Mouse (Mus musculus) limb, embryonic 13.5 days (tissue): ENCODE results near the gene Fam71f1. TPM values are rescaled to one million over a fixed set of nuclear protein-coding genes. Genes with fewer than 3 reads are reported as not detected.
A peak's percentile ranks its signal among the peaks of the same experiment; 100 is the strongest.

Experiments
- ATAC-seq: fragments of 200-750 bp; cut with Nextera tagmentation; 2 replicates; pipeline ENCODE4 v1.8.0; 2017; ENCODE audit warnings: low read depth, moderate number of reproducible peaks, moderate TSS enrichment; ENCODE audit not compliant: low FRiP score
- H3K27ac ChIP-seq: fragments of 300-500 bp; sonication (generic); 2 replicates; pipeline ENCODE4 v1.5.1; 2015; ENCODE audit warnings: inconsistent platforms, mild to moderate bottlenecking, moderate library complexity
- H3K27me3 ChIP-seq: fragments of 300-500 bp; sonication (generic); 2 replicates; pipeline ENCODE4 v1.6.1; 2015; ENCODE audit warnings: mild to moderate bottlenecking, inconsistent platforms
- H3K36me3 ChIP-seq: fragments of 300-500 bp; sonication (generic); 2 replicates; pipeline ENCODE4 v1.6.1; 2015; ENCODE audit warnings: inconsistent platforms, mild to moderate bottlenecking, moderate library complexity
- H3K4me1 ChIP-seq: fragments of 300-500 bp; sonication (generic); 2 replicates; pipeline ENCODE4 v1.6.1; 2015; ENCODE audit warnings: inconsistent platforms
- H3K4me2 ChIP-seq: fragments of 300-500 bp; sonication (generic); replicated peaks from 2 replicates; pipeline ENCODE4 v1.6.1; 2015; ENCODE audit warnings: inconsistent platforms, mild to moderate bottlenecking, moderate library complexity
- H3K4me3 ChIP-seq: fragments of 300-500 bp; sonication (generic); 2 replicates; pipeline ENCODE4 v1.5.1; 2015; ENCODE audit warnings: moderate library complexity, mild to moderate bottlenecking, inconsistent platforms
- H3K9ac ChIP-seq: fragments of 300-500 bp; sonication (generic); 2 replicates; pipeline ENCODE4 v1.6.1; 2015; ENCODE audit warnings: mild to moderate bottlenecking, inconsistent platforms
- H3K9me3 ChIP-seq: fragments of 300-500 bp; sonication (generic); 2 replicates; pipeline ENCODE4 v1.6.1; 2016; ENCODE audit warnings: inconsistent platforms
- WGBS: fragments of 180-500 bp; shearing (Covaris S2); methylation state at CpG from one replicate; pipeline ENCODE4 v1.1.7; 2015; 5-methylcytosine and 5-hydroxymethylcytosine counted together
- polyA plus RNA-seq: library from polyadenylated mRNA; unstranded; fragments of >200 nt; fragmentation: Nextera tagmentation; extraction: Ambion mirVana; gene quantifications from 2 replicates; pipeline ENCODE4 v1.2.1, GENCODE M21; 2015

Fam71f1 gene
- polyA plus RNA-seq: 0.14 and 0.20 TPM in 2 replicates

GRCm38 (mm10) chr6:29318879-29319278 is at the start of gene Fam71f1:
Gene Fam71f1 (plus strand): TSS chr6:29319140.
- H3K4me2 ChIP-seq: no peak within 1 kb of the TSS
- no peaks in the 10 kb centered on the region; the same call in 1 of the 2 replicates for H3K27me3 ChIP-seq
- no peaks in the 10 kb centered on the region for H3K4me1 ChIP-seq
- H3K9me3 ChIP-seq: no peaks in the 10 kb centered on the region
- H3K27ac ChIP-seq: no peak within 1 kb of the TSS
- 75% methylated on average over 5 of the region's 5 CpGs for WGBS
- ATAC-seq: no peak
- no peak within 1 kb of the TSS for H3K9ac ChIP-seq
- no peak within 1 kb of the TSS for H3K4me3 ChIP-seq
- H3K36me3 ChIP-seq: no peaks in the 10 kb centered on the region

GRCm38 (mm10) chr6:29270961-29271360 is 48.0 kb upstream of the Fam71f1 start:
- Histone ChIP-seq H3K27ac (no peak overlapping the region), H3K4me2 (no peak overlapping the region), H3K36me3 (peaks cover 19% of the 10 kb centered on the region), H3K4me1 (peaks cover 13% of the 10 kb centered on the region), H3K4me3 (no peak overlapping the region), H3K9ac (no peak overlapping the region), H3K9me3 (no peaks in the 10 kb centered on the region), H3K27me3 (no peaks in the 10 kb centered on the region)
- no peak for ATAC-seq
- WGBS: 10% methylated on average over 8 of the region's 8 CpGs

- peak within 1 kb of the TSS; percentile 59 for H3K4me3 ChIP-seq
- no peaks in the 10 kb centered on the region for H3K9me3 ChIP-seq
- H3K4me1 ChIP-seq: peaks cover 13% of the 10 kb centered on the region
- peak; percentile 98 for ATAC-seq
- WGBS: under 1% methylated on average over 46 of the region's 46 CpGs
- H3K27me3 ChIP-seq: no peaks in the 10 kb centered on the region
- peak within 1 kb of the TSS; percentile 73 for H3K4me2 ChIP-seq
- peak within 1 kb of the TSS; percentile 56; the same call in 1 of the 2 replicates for H3K27ac ChIP-seq
- H3K9ac ChIP-seq: peak within 1 kb of the TSS; percentile 79
- peaks cover 20% of the 10 kb centered on the region for H3K36me3 ChIP-seq
Observed at GRCm38 (mm10) chr6:29272312-29273072, 46.4 kb upstream of the Fam71f1 start, which contains the start of gene Hilpda. Gene Hilpda (plus strand): TSS chr6:29272488.

- Histone ChIP-seq H3K4me3 (no peak overlapping the region), H3K4me2 (no peak overlapping the region), H3K27ac (no peak overlapping the region), H3K36me3 (peaks cover 20% of the 10 kb centered on the region), H3K9ac (no peak overlapping the region), H3K4me1 (peaks cover 13% of the 10 kb centered on the region), H3K9me3 (no peaks in the 10 kb centered on the region), H3K27me3 (no peaks in the 10 kb centered on the region)
- 96% methylated on average over 5 of the region's 5 CpGs for WGBS
- ATAC-seq: no peak
Observed at GRCm38 (mm10) chr6:29276746-29277145, 42.2 kb upstream of the Fam71f1 start.

GRCm38 (mm10) chr6:29278513-29279267 is 40.2 kb upstream of the Fam71f1 start:
- H3K36me3 ChIP-seq: peaks cover 20% of the 10 kb centered on the region
- peaks cover 7% of the 10 kb centered on the region for H3K4me1 ChIP-seq
- no peak overlapping the region for H3K27ac ChIP-seq
- 37% methylated on average over 8 of the region's 8 CpGs for WGBS
- H3K9me3 ChIP-seq: no peaks in the 10 kb centered on the region
- no peaks in the 10 kb centered on the region for H3K27me3 ChIP-seq
- no peak overlapping the region for H3K9ac ChIP-seq
- no peak overlapping the region for H3K4me2 ChIP-seq
- no peak; the same call in 1 of the 2 replicates for ATAC-seq
- H3K4me3 ChIP-seq: no peak overlapping the region

- Histone ChIP-seq H3K4me2 (no peak within 1 kb of the TSS), H3K9me3 (no peaks in the 10 kb centered on the region), H3K27ac (no peak within 1 kb of the TSS), H3K27me3 (no peaks in the 10 kb centered on the region), H3K9ac (no peak within 1 kb of the TSS), H3K36me3 (peaks cover 17% of the 10 kb centered on the region), H3K4me3 (no peak within 1 kb of the TSS), H3K4me1 (peaks cover under 1% of the 10 kb centered on the region; the same call in 1 of the 2 replicates)
- WGBS: 80% methylated on average over 8 of the region's 8 CpGs
- no peak for ATAC-seq
Observed at GRCm38 (mm10) chr6:29279293-29279692, 39.6 kb upstream of the Fam71f1 start, which contains the start of gene Fam71f2. Gene Fam71f2 (plus strand): TSS chr6:29279593.

- Histone ChIP-seq H3K27me3 (no peaks in the 10 kb centered on the region), H3K27ac (no peak overlapping the region), H3K36me3 (peaks cover 4% of the 10 kb centered on the region), H3K4me3 (no peak overlapping the region), H3K9me3 (no peaks in the 10 kb centered on the region), H3K4me2 (no peak overlapping the region), H3K9ac (peak overlapping the region; percentile 26; the same call in 1 of the 2 replicates), H3K4me1 (no peaks in the 10 kb centered on the region)
- ATAC-seq: no peak
- WGBS: 63% methylated on average over 7 of the region's 7 CpGs
Observed at GRCm38 (mm10) chr6:29280671-29281070, 38.3 kb upstream of the Fam71f1 start.

GRCm38 (mm10) chr6:29286870-29287269 is 32.1 kb upstream of the Fam71f1 start:
- Histone ChIP-seq H3K9me3 (no peaks in the 10 kb centered on the region), H3K27ac (no peak overlapping the region), H3K4me1 (no peaks in the 10 kb centered on the region), H3K36me3 (no peaks in the 10 kb centered on the region), H3K4me2 (no peak overlapping the region), H3K27me3 (0 out of 2 replicates have a peak, but pooled peaks cover 3% of the 10 kb centered on the region), H3K9ac (no peak overlapping the region), H3K4me3 (no peak overlapping the region)
- WGBS: 71% methylated on average over 7 of the region's 7 CpGs
- no peak for ATAC-seq

GRCm38 (mm10) chr6:29287481-29287880 is 31.5 kb upstream of the Fam71f1 start:
- H3K4me3 ChIP-seq: no peak overlapping the region
- no peak for ATAC-seq
- H3K36me3 ChIP-seq: no peaks in the 10 kb centered on the region
- no peaks in the 10 kb centered on the region for H3K9me3 ChIP-seq
- no peak overlapping the region for H3K4me2 ChIP-seq
- whole genome bisulfite sequencing: 49% methylated on average over 6 of the region's 6 CpGs
- H3K9ac ChIP-seq: no peak overlapping the region
- 0 out of 2 replicates have a peak, but pooled peaks cover 3% of the 10 kb centered on the region for H3K27me3 ChIP-seq
- no peak overlapping the region for H3K27ac ChIP-seq
- no peaks in the 10 kb centered on the region for H3K4me1 ChIP-seq

GRCm38 (mm10) chr6:29287944-29288343 is 31.0 kb upstream of the Fam71f1 start:
- no peak for ATAC-seq

GRCm38 (mm10) chr6:29288651-29289050 is 30.3 kb upstream of the Fam71f1 start:
- Histone ChIP-seq H3K36me3 (no peaks in the 10 kb centered on the region), H3K9ac (no peak overlapping the region), H3K4me2 (no peak overlapping the region), H3K9me3 (no peaks in the 10 kb centered on the region), H3K27me3 (0 out of 2 replicates have a peak, but pooled peaks cover 3% of the 10 kb centered on the region), H3K27ac (no peak overlapping the region), H3K4me1 (no peaks in the 10 kb centered on the region), H3K4me3 (no peak overlapping the region)
- ATAC-seq: no peak
- WGBS: 64% methylated on average over 6 of the region's 6 CpGs

More at GRCm38 (mm10) chr6:29287944-29288343, 31.0 kb upstream of the Fam71f1 start:
- no peaks in the 10 kb centered on the region for H3K4me1 ChIP-seq
- no peak overlapping the region for H3K9ac ChIP-seq
- H3K27me3 ChIP-seq: 0 out of 2 replicates have a peak, but pooled peaks cover 3% of the 10 kb centered on the region
- H3K9me3 ChIP-seq: no peaks in the 10 kb centered on the region
- H3K36me3 ChIP-seq: no peaks in the 10 kb centered on the region
- 74% methylated on average over 5 of the region's 5 CpGs for WGBS
- no peak overlapping the region for H3K27ac ChIP-seq
- H3K4me3 ChIP-seq: no peak overlapping the region
- no peak overlapping the region for H3K4me2 ChIP-seq

- ATAC-seq: no peak
- H3K4me3 ChIP-seq: no peak overlapping the region
- 69% methylated on average over 2 of the region's 2 CpGs for WGBS
Observed at GRCm38 (mm10) chr6:29299112-29299511, 19.8 kb upstream of the Fam71f1 start.

More at GRCm38 (mm10) chr6:29299112-29299511, 19.8 kb upstream of the Fam71f1 start:
- Histone ChIP-seq H3K27ac (no peak overlapping the region), H3K4me1 (no peaks in the 10 kb centered on the region), H3K27me3 (no peaks in the 10 kb centered on the region), H3K9ac (no peak overlapping the region), H3K4me2 (no peak overlapping the region), H3K36me3 (no peaks in the 10 kb centered on the region), H3K9me3 (no peaks in the 10 kb centered on the region)
